Mouse (Mus musculus): ENCODE results near the gene Vrtn.

DNA sequence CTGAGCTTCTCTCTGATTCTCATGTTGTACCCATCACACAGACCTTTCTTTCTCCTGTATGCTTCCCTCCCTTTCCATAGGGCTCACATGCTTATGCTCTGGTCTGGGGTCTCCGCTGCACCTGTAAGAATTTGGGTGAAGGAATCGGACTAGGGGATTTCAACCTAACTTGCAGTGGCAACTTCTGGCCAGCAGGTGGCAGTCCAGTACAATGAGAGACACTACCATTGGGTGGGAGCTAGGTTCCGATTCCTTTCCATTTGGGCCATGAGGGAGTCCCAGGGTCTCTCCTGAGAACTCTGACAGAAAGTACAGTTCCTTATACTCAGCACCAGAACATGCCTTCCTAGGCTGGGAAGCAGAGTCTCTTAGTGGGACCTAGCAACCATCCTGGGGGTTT is 13.1 kb downstream of the Vrtn start:
- TF ChIP-seq POLR2A (IDR thresholded peaks at IDR 0.05; ENCODE audit: insufficient read depth, low read depth, low read length) (no peak), CTCF (IDR thresholded peaks at IDR 0.05) (peak; percentile 99), EP300 (IDR thresholded peaks at IDR 0.05; ENCODE audit: insufficient read depth, low read depth, low read length) (0 out of 2 replicates have a peak, but pooled peaks have one; percentile 44)

All from heart, adult 2 months (tissue).